Mouse (Mus musculus) myocyte (in vitro differentiated cells): ENCODE results near the gene Spire2. TPM values are rescaled to one million over a fixed set of nuclear protein-coding genes. Genes with fewer than 3 reads are reported as not detected.

Experiments used
- H3K27me3 ChIP-seq: one replicate; pipeline ENCODE4 v1.6.1; 2011; ENCODE audit not compliant: control insufficient read depth, insufficient read depth, insufficient read length
- H3K36me3 ChIP-seq: one replicate; pipeline ENCODE4 v1.6.1; 2011; ENCODE audit not compliant: control insufficient read depth, insufficient read depth
- H3K4me2 ChIP-seq: one replicate; pipeline ENCODE4 v1.6.1; 2011; ENCODE audit warnings: low read depth, control low read depth
- H3K4me3 ChIP-seq: one replicate; pipeline ENCODE4 v1.5.1; 2011; ENCODE audit warnings: mild to moderate bottlenecking, control low read depth, moderate library complexity
- H3K79me2 ChIP-seq: one replicate; pipeline ENCODE4 v1.6.1; 2011; ENCODE audit not compliant: control insufficient read depth, insufficient read depth
- H3ac ChIP-seq: one replicate; pipeline ENCODE4 v1.6.1; 2011; ENCODE audit not compliant: control insufficient read depth, insufficient read length
- CEBPB ChIP-seq: IDR thresholded peaks from 2 replicates; pipeline ENCODE4 v1.6.1; 2011; ENCODE audit warnings: mild to moderate bottlenecking, moderate library complexity; ENCODE audit not compliant: poor library complexity, insufficient read depth, severe bottlenecking
- E2F4 ChIP-seq: IDR thresholded peaks from one replicate; pipeline ENCODE4 v1.6.1; 2011; ENCODE audit warnings: mild to moderate bottlenecking, control low read depth, moderate library complexity; ENCODE audit not compliant: insufficient read depth
- MAX ChIP-seq: IDR thresholded peaks from one replicate; pipeline ENCODE4 v1.6.1; 2011; ENCODE audit warnings: low read depth, mild to moderate bottlenecking, control low read depth
- MYOD1 ChIP-seq, 3 experiments: IDR thresholded peaks; one replicate each; pipeline ENCODE4 v1.6.1; 2011; ENCODE audit warnings: control low read depth in 2 of 3, low read depth in 2 of 3, mild to moderate bottlenecking in 2 of 3, moderate library complexity in 1 of 3; ENCODE audit not compliant: insufficient read length in 2 of 3, control insufficient read depth in 1 of 3
- MYOG ChIP-seq, 3 experiments: IDR thresholded peaks; one replicate each; pipeline ENCODE4 v1.6.1; 2011; ENCODE audit warnings: control low read depth in 2 of 3, low read depth in 2 of 3, mild to moderate bottlenecking in 2 of 3; ENCODE audit not compliant: insufficient read length in 2 of 3, control insufficient read depth in 1 of 3, insufficient read depth in 1 of 3
- POLR2A ChIP-seq: IDR thresholded peaks from one replicate; pipeline ENCODE4 v1.6.1; 2011; ENCODE audit warnings: low read depth, mild to moderate bottlenecking, control low read depth, moderate library complexity; ENCODE audit not compliant: insufficient read length
- POLR2AphosphoS2 ChIP-seq: IDR thresholded peaks from one replicate; pipeline ENCODE4 v1.6.1; 2011; ENCODE audit warnings: low read depth, control low read depth; ENCODE audit not compliant: insufficient read length
- REST ChIP-seq: IDR thresholded peaks from one replicate; pipeline ENCODE4 v1.6.1; 2011; ENCODE audit warnings: mild to moderate bottlenecking, control low read depth, moderate library complexity; ENCODE audit not compliant: insufficient read depth, insufficient read length
- SRF ChIP-seq: IDR thresholded peaks from one replicate; pipeline ENCODE4 v1.6.1; 2011; ENCODE audit warnings: low read depth; ENCODE audit not compliant: control insufficient read depth, insufficient read length
- TCF12 ChIP-seq: IDR thresholded peaks from one replicate; pipeline ENCODE4 v1.6.1; 2011; ENCODE audit warnings: mild to moderate bottlenecking, control low read depth; ENCODE audit not compliant: poor library complexity, insufficient read depth, severe bottlenecking
- TCF3 ChIP-seq: IDR thresholded peaks from one replicate; pipeline ENCODE4 v1.6.1; 2011; ENCODE audit warnings: low read depth, control low read depth; ENCODE audit not compliant: insufficient read length
- USF1 ChIP-seq: IDR thresholded peaks from one replicate; pipeline ENCODE4 v1.6.1; 2011; ENCODE audit warnings: low read depth, mild to moderate bottlenecking, control low read depth, moderate library complexity
- polyA plus RNA-seq: library from polyadenylated mRNA; unstranded; fragments of >200 nt; fragmentation: generic; extraction: Trizol; gene quantifications from one replicate; pipeline ENCODE4 v1.2.1, GENCODE M21; 2012; ENCODE audit warnings: missing spikeins

Spire2 gene
- polyA plus RNA-seq, 1 experiment, result 6.8 TPM

DNA sequence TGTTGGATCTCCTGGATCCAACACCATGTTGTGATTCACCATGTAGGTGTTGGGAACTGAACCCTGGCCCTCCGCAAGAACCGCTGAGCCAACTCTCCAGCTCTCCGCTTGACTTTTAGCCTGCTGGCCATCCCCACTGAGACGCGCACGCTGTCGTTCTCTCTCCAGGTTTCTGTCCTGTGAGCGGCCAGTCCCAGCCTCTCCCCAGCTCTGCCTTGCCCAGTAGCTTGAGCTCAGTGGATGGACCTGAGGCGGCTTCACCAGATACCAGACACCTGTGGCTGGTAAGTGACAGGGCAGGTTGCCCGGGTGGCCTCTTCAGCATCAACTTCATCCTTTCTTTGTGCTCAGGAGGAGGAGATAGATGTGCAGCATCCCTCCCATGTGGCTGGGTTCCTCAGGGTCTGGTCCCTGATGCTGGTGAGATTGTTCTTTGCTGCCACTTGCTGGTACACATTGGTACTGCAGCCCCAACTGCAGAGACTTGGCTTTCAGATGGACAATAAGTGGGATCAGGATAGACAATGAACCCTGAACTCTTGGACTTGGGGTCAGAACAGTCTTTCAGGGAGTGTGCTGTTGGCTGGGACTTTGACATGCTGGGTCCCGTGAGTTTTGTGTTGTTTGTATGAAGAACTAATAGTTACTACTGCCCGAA, 28.7 kb downstream of the Spire2 start:
- Histone ChIP-seq H3ac (no peak overlapping the region), H3K4me3 (no peak overlapping the region), H3K36me3 (no peaks in the 10 kb centered on the region), H3K27me3 (no peaks in the 10 kb centered on the region), H3K79me2 (no peaks in the 10 kb centered on the region), H3K4me2 (no peak overlapping the region)
- TF ChIP-seq POLR2AphosphoS2, result no peak
- TF ChIP-seq USF1, result no peak
- no peak for TF ChIP-seq TCF12
- TF ChIP-seq TCF3, result no peak
- no peak for TF ChIP-seq POLR2A
- TF ChIP-seq MYOD1 (IDR thresholded peaks at IDR 0.05; ENCODE audit: control insufficient read depth in 1 of 3, insufficient read length in 2 of 3, low read depth in 2 of 3), result no peak
- no peak for TF ChIP-seq E2F4
- no peak for TF ChIP-seq MYOG (IDR thresholded peaks at IDR 0.05; ENCODE audit: control insufficient read depth in 1 of 3, insufficient read depth in 1 of 3, insufficient read length in 2 of 3, low read depth in 2 of 3)
- no peak for TF ChIP-seq REST
- no peak for TF ChIP-seq MAX

GRCm38 (mm10) chr8:123373403-123374238, 41.1 kb downstream of the Spire2 start, which contains the start of gene Tcf25:
Tcf25 (plus strand) TSS chr8:123373753.
- Histone ChIP-seq H3K4me3 (peak within 1 kb of the TSS; percentile 93), H3K27me3 (no peaks in the 10 kb centered on the region), H3K36me3 (peaks cover 3% of the 10 kb centered on the region), H3K79me2 (peaks cover 41% of the 10 kb centered on the region), H3ac (peak within 1 kb of the TSS; percentile 70), H3K4me2 (peak within 1 kb of the TSS; percentile 99)
- TF ChIP-seq MYOD1 (IDR thresholded peaks at IDR 0.05; ENCODE audit: control insufficient read depth in 1 of 3, insufficient read length in 2 of 3, low read depth in 2 of 3), result peak in 2 of 3 experiments; percentile 32 to 82
- TF ChIP-seq MYOG (IDR thresholded peaks at IDR 0.05; ENCODE audit: control insufficient read depth in 1 of 3, insufficient read depth in 1 of 3, insufficient read length in 2 of 3, low read depth in 2 of 3), result peak in 2 of 3 experiments; percentile 17 to 47
- TF ChIP-seq SRF, result peak; percentile 44
- TF ChIP-seq MAX, result no peak
- no peak for TF ChIP-seq REST
- TF ChIP-seq POLR2A, result peak; percentile 80
- peak; percentile 89 for TF ChIP-seq POLR2AphosphoS2

GRCm38 (mm10) chr8:123374239-123374578, 41.7 kb downstream of the Spire2 start:
- Histone ChIP-seq H3ac (peak overlapping the region; percentile 70), H3K4me3 (peak overlapping the region; percentile 93), H3K27me3 (no peaks in the 10 kb centered on the region), H3K4me2 (peak overlapping the region; percentile 99), H3K36me3 (peaks cover 3% of the 10 kb centered on the region), H3K79me2 (peaks cover 46% of the 10 kb centered on the region)
- TF ChIP-seq MYOD1 (IDR thresholded peaks at IDR 0.05; ENCODE audit: control insufficient read depth in 1 of 3, insufficient read length in 2 of 3, low read depth in 2 of 3) (peak in 1 of 3 experiments; percentile 14), POLR2AphosphoS2 (peak; percentile 92), SRF (peak; percentile 61), CEBPB (no peak), POLR2A (peak; percentile 87), MYOG (IDR thresholded peaks at IDR 0.05; ENCODE audit: control insufficient read depth in 1 of 3, insufficient read depth in 1 of 3, insufficient read length in 2 of 3, low read depth in 2 of 3) (no peak)

- Histone ChIP-seq H3ac (no peak overlapping the region), H3K36me3 (peaks cover 7% of the 10 kb centered on the region), H3K4me3 (no peak overlapping the region), H3K79me2 (peaks cover 61% of the 10 kb centered on the region), H3K27me3 (no peaks in the 10 kb centered on the region), H3K4me2 (peak overlapping the region; percentile 99)
- TF ChIP-seq POLR2A, result no peak
- TF ChIP-seq MAX, result no peak
- no peak for TF ChIP-seq SRF
- no peak for TF ChIP-seq TCF3
- no peak for TF ChIP-seq MYOD1 (IDR thresholded peaks at IDR 0.05; ENCODE audit: control insufficient read depth in 1 of 3, insufficient read length in 2 of 3, low read depth in 2 of 3)
- no peak for TF ChIP-seq E2F4
- TF ChIP-seq REST, result no peak
Measured at GRCm38 (mm10) chr8:123375701-123376100, 43.2 kb downstream of the Spire2 start.

DNA sequence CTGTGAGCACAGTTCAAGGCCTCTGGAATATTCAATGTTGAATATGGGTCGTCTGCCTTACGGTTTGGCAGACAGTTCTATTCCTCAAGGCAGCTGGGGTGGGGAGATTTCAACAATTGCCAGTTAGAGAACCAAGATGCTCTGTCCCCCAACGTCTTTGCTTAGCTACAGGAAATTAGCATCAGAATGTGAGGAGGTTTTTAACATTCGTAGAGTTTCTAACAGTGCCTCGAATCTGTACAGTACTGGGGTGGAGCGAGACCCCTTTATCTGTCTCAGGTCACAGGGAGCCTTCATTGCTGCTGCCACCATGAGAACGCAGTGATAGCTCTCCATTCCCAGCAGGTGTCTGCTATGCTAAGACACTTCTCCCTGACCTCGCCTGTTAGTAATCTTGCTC, 43.6 kb downstream of the Spire2 start:
- Histone ChIP-seq H3K79me2 (peaks cover 65% of the 10 kb centered on the region), H3K36me3 (peaks cover 11% of the 10 kb centered on the region), H3K4me2 (no peak overlapping the region), H3K27me3 (no peaks in the 10 kb centered on the region), H3K4me3 (no peak overlapping the region), H3ac (no peak overlapping the region)
- TF ChIP-seq MAX (no peak), TCF3 (no peak), USF1 (no peak), POLR2AphosphoS2 (no peak), MYOG (IDR thresholded peaks at IDR 0.05; ENCODE audit: control insufficient read depth in 1 of 3, insufficient read depth in 1 of 3, insufficient read length in 2 of 3, low read depth in 2 of 3) (no peak), TCF12 (no peak), MYOD1 (IDR thresholded peaks at IDR 0.05; ENCODE audit: control insufficient read depth in 1 of 3, insufficient read length in 2 of 3, low read depth in 2 of 3) (no peak), REST (no peak)
